Mouse (Mus musculus): ENCODE results near the gene Glp1r. TPM values are rescaled to one million over a fixed set of nuclear protein-coding genes. Genes with fewer than 3 reads are reported as not detected.
A peak's percentile ranks its signal among the peaks of the same experiment; 100 is the strongest.

Glp1r gene
- polyA plus RNA-seq (2015; fragmentation: Nextera tagmentation; extraction: Ambion mirVana) = 0.55 and 0.94 TPM in 2 replicates

- H3K4me3 ChIP-seq = peak within 1 kb of the TSS; percentile 53
- H3K36me3 ChIP-seq = no peaks in the 10 kb centered on the region
- peaks cover 6% of the 10 kb centered on the region for H3K4me1 ChIP-seq (replicated peaks)
- H3K9ac ChIP-seq = no peak within 1 kb of the TSS; the same call in 1 of the 2 replicates
- H3K9me3 ChIP-seq (replicated peaks) = no peaks in the 10 kb centered on the region
- ATAC-seq (replicated peaks; ENCODE audit: insufficient number of reproducible peaks, insufficient read depth, low FRiP score, low read depth) = no peak
- H3K4me2 ChIP-seq = peak within 1 kb of the TSS; percentile 96
- H3K27me3 ChIP-seq = peaks cover 53% of the 10 kb centered on the region
- H3K27ac ChIP-seq = no peak within 1 kb of the TSS
- WGBS = under 1% methylated on average over 35 of the region's 37 CpGs
Observed at GRCm38 (mm10) chr17:30901627-30902026, at the start of gene Glp1r. TSS of gene Glp1r (plus strand) at chr17:30901817.

- no peak overlapping the region for H3K4me3 ChIP-seq
- no peaks in the 10 kb centered on the region for H3K27me3 ChIP-seq
- no peak overlapping the region for H3K9ac ChIP-seq
- H3K27ac ChIP-seq = no peak overlapping the region
- no peaks in the 10 kb centered on the region for H3K9me3 ChIP-seq (replicated peaks)
- H3K4me2 ChIP-seq = no peak overlapping the region
- no peaks in the 10 kb centered on the region for H3K36me3 ChIP-seq
- no peak for ATAC-seq (replicated peaks; ENCODE audit: insufficient number of reproducible peaks, insufficient read depth, low FRiP score, low read depth)
- no peaks in the 10 kb centered on the region for H3K4me1 ChIP-seq (replicated peaks)
Observed at GRCm38 (mm10) chr17:30852345-30852744, 49.3 kb upstream of the Glp1r start.

DNA sequence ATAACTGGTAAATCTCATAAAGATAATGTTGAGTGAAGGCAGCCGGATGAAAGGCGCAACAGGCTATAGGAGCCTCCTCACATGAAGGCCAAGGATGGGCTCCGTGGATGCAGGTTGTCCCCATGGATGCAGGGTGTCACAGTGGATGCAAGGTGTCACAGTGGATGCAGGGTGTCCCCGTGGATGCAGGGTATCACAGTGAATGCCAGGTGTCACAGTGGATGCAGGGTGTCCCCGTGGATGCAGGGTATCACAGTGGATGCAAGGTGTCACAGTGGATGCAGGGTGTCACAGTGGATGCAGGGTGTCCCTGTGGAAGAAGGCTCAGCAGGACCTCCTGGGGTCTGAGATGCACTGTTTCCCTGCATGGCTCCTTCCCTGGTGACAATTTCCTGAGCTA, 44.3 kb upstream of the Glp1r start:
- Histone ChIP-seq H3K4me3 (no peak overlapping the region), H3K4me2 (no peak overlapping the region), H3K4me1 (replicated peaks) (no peaks in the 10 kb centered on the region), H3K9me3 (replicated peaks) (no peaks in the 10 kb centered on the region), H3K36me3 (no peaks in the 10 kb centered on the region), H3K27ac (no peak overlapping the region), H3K9ac (no peak overlapping the region), H3K27me3 (no peaks in the 10 kb centered on the region)
- ATAC-seq (replicated peaks; ENCODE audit: insufficient number of reproducible peaks, insufficient read depth, low FRiP score, low read depth) = no peak
- 87% methylated on average over 5 of the region's 5 CpGs for WGBS

DNA sequence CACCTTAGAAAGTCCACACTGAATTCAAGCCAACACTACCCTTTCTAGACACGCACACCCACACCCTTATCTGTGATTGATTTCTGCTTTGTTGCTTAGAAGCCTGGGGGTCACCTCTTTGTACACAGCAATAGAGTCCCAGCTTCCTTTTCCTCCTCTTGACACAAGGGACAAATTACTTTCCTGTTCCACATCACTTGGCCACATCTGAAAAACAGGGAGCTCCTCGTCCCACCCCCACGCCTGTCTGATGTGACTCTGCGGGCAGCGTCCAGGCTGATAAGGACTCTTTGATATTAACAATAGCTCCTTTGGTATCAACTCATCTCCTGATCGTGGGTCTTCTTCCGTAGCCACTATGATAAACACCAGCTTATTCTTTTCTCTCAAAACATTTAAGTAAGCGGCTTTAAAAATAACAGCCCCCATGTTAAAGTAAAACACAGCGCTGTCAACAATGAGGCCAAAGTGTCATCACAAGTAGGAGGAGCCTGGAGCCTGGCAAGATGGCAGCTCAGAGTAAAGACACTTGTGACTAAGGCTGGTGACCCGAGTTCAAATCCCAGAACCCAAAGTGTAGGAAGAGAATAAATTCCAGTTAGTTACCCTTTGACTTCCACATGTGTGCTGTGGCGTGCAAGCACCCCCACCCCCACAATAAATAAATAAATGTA, 42.9 kb upstream of the Glp1r start:
- Histone ChIP-seq H3K9ac (no peak overlapping the region), H3K27me3 (no peaks in the 10 kb centered on the region), H3K36me3 (no peaks in the 10 kb centered on the region), H3K4me2 (no peak overlapping the region), H3K4me3 (no peak overlapping the region), H3K4me1 (replicated peaks) (no peaks in the 10 kb centered on the region), H3K27ac (no peak overlapping the region), H3K9me3 (replicated peaks) (no peaks in the 10 kb centered on the region)
- ATAC-seq (replicated peaks; ENCODE audit: insufficient number of reproducible peaks, insufficient read depth, low FRiP score, low read depth) = no peak
- 43% methylated on average over 11 of the region's 11 CpGs for WGBS

DNA sequence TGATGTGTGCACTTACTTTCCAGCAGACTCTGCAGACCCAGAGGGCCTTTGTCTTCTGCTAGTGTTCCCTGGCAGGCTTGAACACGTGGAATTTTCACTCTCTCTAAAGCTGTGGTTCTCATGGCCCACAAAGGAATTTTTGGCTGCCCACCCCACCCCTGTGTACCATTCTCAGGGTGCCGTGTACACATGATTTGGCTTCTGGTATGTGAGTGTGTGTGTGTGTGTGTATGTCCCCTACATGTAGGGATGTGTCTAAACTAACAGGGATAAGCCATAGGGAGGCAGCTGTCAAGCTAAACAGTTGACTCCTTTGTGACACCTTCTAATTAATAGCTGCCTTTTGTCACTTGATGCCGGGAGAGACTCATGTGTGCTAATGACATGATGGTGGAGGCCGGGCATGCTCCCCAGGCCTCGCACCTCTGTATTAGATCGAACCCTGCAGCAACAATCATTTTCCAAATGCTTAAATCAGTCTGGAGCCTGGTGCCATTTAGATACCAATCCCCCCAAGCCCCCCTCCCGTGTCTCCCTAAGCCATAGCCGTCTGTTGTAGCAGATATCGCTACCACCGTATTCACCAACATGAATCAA, 41.5 kb upstream of the Glp1r start:
- no peaks in the 10 kb centered on the region for H3K27me3 ChIP-seq
- no peak overlapping the region for H3K9ac ChIP-seq
- no peak for ATAC-seq (replicated peaks; ENCODE audit: insufficient number of reproducible peaks, insufficient read depth, low FRiP score, low read depth)
- H3K4me1 ChIP-seq (replicated peaks) = no peaks in the 10 kb centered on the region
- no peaks in the 10 kb centered on the region for H3K36me3 ChIP-seq
- H3K9me3 ChIP-seq (replicated peaks) = no peaks in the 10 kb centered on the region
- H3K4me3 ChIP-seq = no peak overlapping the region
- no peak overlapping the region for H3K27ac ChIP-seq
- 55% methylated on average over 10 of the region's 10 CpGs for WGBS
- no peak overlapping the region for H3K4me2 ChIP-seq

DNA sequence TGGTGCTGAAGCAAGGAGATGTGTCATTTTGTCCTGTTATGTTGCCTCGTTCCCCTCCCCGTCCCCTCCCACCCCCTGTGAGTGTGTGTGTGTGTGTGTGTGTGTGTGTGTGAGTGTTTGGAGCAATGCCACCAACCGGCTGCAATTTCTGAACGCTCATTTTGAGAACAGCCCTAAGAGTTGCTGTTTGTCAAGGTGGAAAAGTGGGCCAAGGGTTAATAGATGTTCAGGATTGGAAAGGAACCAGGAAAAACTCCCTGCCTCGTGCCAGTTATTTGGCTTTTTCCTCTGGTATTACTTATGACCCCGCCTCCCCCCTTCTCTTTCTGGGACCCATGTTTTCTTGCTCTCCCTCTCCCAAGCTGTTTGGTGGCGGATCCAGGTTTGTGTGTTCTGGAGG, 41.0 kb upstream of the Glp1r start:
- H3K27me3 ChIP-seq = no peaks in the 10 kb centered on the region
- 61% methylated on average over 7 of the region's 7 CpGs for WGBS

DNA sequence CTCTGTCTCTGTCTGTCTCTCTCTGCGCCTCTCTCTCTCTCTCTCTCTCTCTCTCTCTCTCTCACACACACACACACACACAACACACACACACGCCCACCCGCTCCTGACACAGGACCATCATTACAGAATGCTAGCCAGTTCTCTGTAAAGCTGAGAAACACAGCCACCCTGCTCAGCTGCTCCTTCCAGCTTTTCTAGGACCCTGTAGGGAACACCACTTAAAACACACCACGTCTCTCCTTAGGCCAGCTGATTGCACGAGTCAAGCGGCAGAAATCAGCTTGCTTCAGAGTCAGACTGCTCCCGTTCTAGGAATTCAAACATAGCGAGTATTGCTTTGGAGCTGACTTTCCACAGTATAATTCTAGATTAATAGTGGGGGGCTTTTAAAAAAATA, 35.3 kb upstream of the Glp1r start:
- 58% methylated on average over 8 of the region's 8 CpGs for WGBS
- Histone ChIP-seq H3K9me3 (replicated peaks) (no peaks in the 10 kb centered on the region), H3K27me3 (no peaks in the 10 kb centered on the region), H3K9ac (no peak overlapping the region), H3K4me3 (no peak overlapping the region), H3K27ac (no peak overlapping the region), H3K4me2 (no peak overlapping the region), H3K4me1 (replicated peaks) (no peaks in the 10 kb centered on the region), H3K36me3 (no peaks in the 10 kb centered on the region)
- ATAC-seq (replicated peaks; ENCODE audit: insufficient number of reproducible peaks, insufficient read depth, low FRiP score, low read depth) = no peak

More for the DNA sequence above, 41.0 kb upstream of the Glp1r start:
- no peaks in the 10 kb centered on the region for H3K9me3 ChIP-seq (replicated peaks)
- no peak for ATAC-seq (replicated peaks; ENCODE audit: insufficient number of reproducible peaks, insufficient read depth, low FRiP score, low read depth)
- no peaks in the 10 kb centered on the region for H3K36me3 ChIP-seq
- no peak overlapping the region for H3K4me3 ChIP-seq
- no peak overlapping the region for H3K27ac ChIP-seq
- H3K9ac ChIP-seq = no peak overlapping the region
- H3K4me1 ChIP-seq (replicated peaks) = no peaks in the 10 kb centered on the region
- no peak overlapping the region for H3K4me2 ChIP-seq

DNA sequence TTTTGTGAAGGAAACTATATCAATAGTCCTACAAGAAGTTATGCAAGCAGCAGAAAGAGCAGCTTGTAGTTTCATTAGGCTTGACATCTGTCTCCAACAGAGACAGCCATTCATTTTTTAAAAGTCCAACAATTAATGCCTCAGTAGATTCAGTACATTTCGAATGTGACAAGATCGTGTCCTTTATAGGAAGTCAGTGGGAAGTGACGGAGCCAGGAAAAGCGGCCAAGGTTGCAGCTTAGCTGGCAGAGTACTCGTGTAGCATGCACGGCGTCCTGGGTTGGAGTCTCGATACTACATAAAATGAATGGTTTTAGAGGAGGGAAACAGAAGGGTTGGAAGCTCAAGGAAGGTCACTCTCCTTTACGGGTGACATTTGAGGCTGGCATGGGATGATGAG, 34.7 kb upstream of the Glp1r start:
- H3K27me3 ChIP-seq = no peaks in the 10 kb centered on the region
- H3K36me3 ChIP-seq = no peaks in the 10 kb centered on the region
- no peaks in the 10 kb centered on the region for H3K4me1 ChIP-seq (replicated peaks)
- H3K4me3 ChIP-seq = no peak overlapping the region
- ATAC-seq (replicated peaks; ENCODE audit: insufficient number of reproducible peaks, insufficient read depth, low FRiP score, low read depth) = no peak
- no peaks in the 10 kb centered on the region for H3K9me3 ChIP-seq (replicated peaks)
- no peak overlapping the region for H3K27ac ChIP-seq
- no peak overlapping the region for H3K9ac ChIP-seq
- no peak overlapping the region for H3K4me2 ChIP-seq
- WGBS = 79% methylated on average over 9 of the region's 9 CpGs

GRCm38 (mm10) chr17:30871040-30871439, 30.6 kb upstream of the Glp1r start:
- WGBS = 27% methylated on average over 10 of the region's 10 CpGs
- Histone ChIP-seq H3K9ac (no peak overlapping the region), H3K9me3 (replicated peaks) (no peaks in the 10 kb centered on the region), H3K4me1 (replicated peaks) (peaks cover 4% of the 10 kb centered on the region; the same call in 1 of the 2 replicates), H3K4me2 (no peak overlapping the region), H3K36me3 (no peaks in the 10 kb centered on the region), H3K4me3 (no peak overlapping the region), H3K27ac (no peak overlapping the region), H3K27me3 (no peaks in the 10 kb centered on the region)
- no peak for ATAC-seq (replicated peaks; ENCODE audit: insufficient number of reproducible peaks, insufficient read depth, low FRiP score, low read depth)

- WGBS = 44% methylated on average over 15 of the region's 15 CpGs
- no peak overlapping the region for H3K27ac ChIP-seq
- peak overlapping the region; percentile 41 for H3K4me2 ChIP-seq
- H3K9ac ChIP-seq = no peak overlapping the region
- no peaks in the 10 kb centered on the region for H3K27me3 ChIP-seq
- no peak for ATAC-seq (replicated peaks; ENCODE audit: insufficient number of reproducible peaks, insufficient read depth, low FRiP score, low read depth)
- no peak overlapping the region for H3K4me3 ChIP-seq
- peaks cover 4% of the 10 kb centered on the region; the same call in 1 of the 2 replicates for H3K4me1 ChIP-seq (replicated peaks)
- no peaks in the 10 kb centered on the region for H3K9me3 ChIP-seq (replicated peaks)
- no peaks in the 10 kb centered on the region for H3K36me3 ChIP-seq
Observed at GRCm38 (mm10) chr17:30874276-30874675, 27.3 kb upstream of the Glp1r start.

- no peak overlapping the region for H3K27ac ChIP-seq
- no peak for ATAC-seq (replicated peaks; ENCODE audit: insufficient number of reproducible peaks, insufficient read depth, low FRiP score, low read depth)
- no peaks in the 10 kb centered on the region for H3K9me3 ChIP-seq (replicated peaks)
- H3K4me3 ChIP-seq = no peak overlapping the region
- 74% methylated on average over 7 of the region's 7 CpGs for WGBS
- H3K36me3 ChIP-seq = no peaks in the 10 kb centered on the region
- H3K4me1 ChIP-seq (replicated peaks) = peaks cover 6% of the 10 kb centered on the region
- H3K27me3 ChIP-seq = no peaks in the 10 kb centered on the region
- H3K9ac ChIP-seq = no peak overlapping the region
- H3K4me2 ChIP-seq = no peak overlapping the region
Observed at GRCm38 (mm10) chr17:30877456-30877855, 24.2 kb upstream of the Glp1r start.

DNA sequence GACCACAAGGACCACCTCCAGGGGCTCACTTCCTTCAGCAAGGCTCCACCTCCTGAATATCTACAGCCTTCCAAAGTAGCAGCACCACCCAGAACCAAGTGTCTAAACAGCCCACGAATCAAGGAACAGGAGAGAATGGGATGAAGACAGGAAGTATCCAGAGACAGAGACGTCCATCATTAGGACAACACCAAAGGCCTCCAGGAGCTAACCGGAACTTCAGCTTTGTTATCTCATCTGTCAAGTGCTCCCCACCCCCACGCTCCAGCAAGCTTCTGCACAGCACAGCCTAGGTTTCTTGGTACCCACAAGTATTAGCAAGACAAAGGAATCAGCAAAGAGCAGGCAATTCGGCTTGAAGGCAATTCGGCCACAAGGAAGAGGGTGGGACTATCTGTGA, 23.0 kb upstream of the Glp1r start:
- Histone ChIP-seq H3K27ac (no peak overlapping the region), H3K9me3 (replicated peaks) (no peaks in the 10 kb centered on the region), H3K4me2 (no peak overlapping the region), H3K4me3 (no peak overlapping the region), H3K4me1 (replicated peaks) (peaks cover 9% of the 10 kb centered on the region), H3K9ac (no peak overlapping the region), H3K27me3 (no peaks in the 10 kb centered on the region), H3K36me3 (no peaks in the 10 kb centered on the region)
- 20% methylated on average over 6 of the region's 6 CpGs for WGBS
- ATAC-seq (replicated peaks; ENCODE audit: insufficient number of reproducible peaks, insufficient read depth, low FRiP score, low read depth) = no peak

Data from heart, embryonic 15.5 days (tissue).